Mouse (Mus musculus) left cerebral cortex, adult 8-10 months (tissue): ENCODE measurements at regions not wholly inside any gene's neighbourhood (a gene's known extent, or its start where the extent isn't known, plus 50 kb on each side); places are given as distances from the start of the nearest gene placed in this dataset.

Experiments used
- DNase-seq, 2 experiments: peaks; one replicate each; pipeline ENCODE4 v3.0.0; 2022; ENCODE audit warnings: low spot score in 2 of 2

GRCm38 (mm10) chr15:87089827-87090226, 454.3 kb upstream of the Fam19a5 start:
- DNase-seq, result no peak

DNA sequence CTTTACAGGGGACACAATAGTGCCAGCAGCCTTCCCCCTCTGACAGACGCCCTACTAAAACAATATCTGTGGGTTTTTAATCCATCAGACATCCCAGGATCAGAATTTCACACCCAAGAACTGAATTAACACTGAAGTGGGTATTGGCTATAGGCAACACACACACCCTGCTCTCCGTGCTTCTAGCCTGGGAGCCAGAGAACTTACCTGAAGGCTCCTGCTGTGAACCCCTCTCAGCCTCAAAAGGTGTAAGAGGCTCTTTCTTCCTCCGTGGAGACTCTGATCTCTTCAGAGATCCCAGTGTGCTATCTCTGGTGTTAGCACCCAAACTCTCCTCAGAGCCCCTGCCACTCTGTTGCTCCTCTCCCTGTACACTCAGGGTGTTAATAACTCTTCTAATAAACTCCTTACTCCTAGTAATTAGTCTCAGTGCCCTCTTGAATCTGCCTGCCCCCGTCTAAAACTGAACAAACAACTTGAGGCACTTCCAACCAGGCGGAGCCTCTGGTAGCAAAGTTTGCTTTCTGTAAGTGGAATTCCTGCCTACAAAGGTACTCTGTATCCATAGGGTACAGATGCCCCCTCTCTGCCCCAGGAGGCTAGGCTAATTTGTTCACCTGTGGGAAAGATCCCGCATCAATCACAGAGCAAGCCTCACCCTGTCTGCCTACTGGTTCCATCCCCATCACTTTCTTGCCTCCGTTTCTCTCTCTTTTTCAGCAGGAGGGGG, 452.9 kb upstream of the Fam19a5 start:
- DNase-seq, result no peak

GRCm38 (mm10) chr15:87097206-87097605, 446.9 kb upstream of the Fam19a5 start:
- no peak for DNase-seq

- no peak for DNase-seq
Observed at GRCm38 (mm10) chr15:87101146-87101545, 443.0 kb upstream of the Fam19a5 start.

DNA sequence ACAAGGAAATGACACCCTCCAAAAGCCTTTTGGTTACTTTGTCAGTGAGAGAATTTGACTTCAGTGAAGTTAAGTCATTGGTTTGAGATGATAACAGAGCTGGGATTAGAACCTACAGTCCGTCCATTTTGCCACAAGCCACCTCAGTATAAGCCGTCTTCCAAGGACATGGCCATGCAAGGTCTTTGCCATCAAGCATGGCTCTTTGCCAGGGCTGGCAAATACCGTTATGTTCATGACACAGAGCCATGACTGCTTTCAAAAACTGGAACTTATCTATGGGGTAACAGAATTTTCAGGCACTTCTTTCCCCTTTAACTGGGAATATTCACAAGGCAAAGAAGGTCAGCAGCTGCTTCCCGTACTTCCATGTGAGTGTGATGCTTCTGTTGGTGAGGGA, 441.9 kb upstream of the Fam19a5 start:
- DNase-seq, result no peak

- no peak for DNase-seq
Observed at GRCm38 (mm10) chr15:87105951-87106350, 438.1 kb upstream of the Fam19a5 start.

GRCm38 (mm10) chr15:87107701-87108100, 436.4 kb upstream of the Fam19a5 start:
- DNase-seq, result no peak

GRCm38 (mm10) chr15:87108411-87108810, 435.7 kb upstream of the Fam19a5 start:
- no peak for DNase-seq

DNA sequence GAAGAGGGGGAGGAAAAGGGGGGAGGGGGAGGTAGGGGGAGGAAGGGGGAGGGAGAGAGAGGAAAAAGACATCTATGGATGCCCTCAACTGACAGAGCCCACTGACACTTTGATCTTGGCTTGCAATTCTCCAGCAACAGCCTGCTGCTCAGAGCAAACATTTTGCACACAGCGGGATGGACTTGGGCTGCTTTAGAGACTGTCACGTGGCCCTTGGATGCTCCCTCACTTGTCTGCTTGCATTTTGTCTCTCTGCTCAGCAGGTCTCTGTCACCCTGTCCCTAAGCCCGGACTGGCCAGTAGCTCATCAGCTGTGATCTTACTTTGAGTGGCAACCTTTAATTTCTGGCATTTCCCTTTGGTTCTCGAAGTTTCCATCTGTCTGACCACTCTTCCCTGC, 421.4 kb upstream of the Fam19a5 start:
- no peak for DNase-seq

DNA sequence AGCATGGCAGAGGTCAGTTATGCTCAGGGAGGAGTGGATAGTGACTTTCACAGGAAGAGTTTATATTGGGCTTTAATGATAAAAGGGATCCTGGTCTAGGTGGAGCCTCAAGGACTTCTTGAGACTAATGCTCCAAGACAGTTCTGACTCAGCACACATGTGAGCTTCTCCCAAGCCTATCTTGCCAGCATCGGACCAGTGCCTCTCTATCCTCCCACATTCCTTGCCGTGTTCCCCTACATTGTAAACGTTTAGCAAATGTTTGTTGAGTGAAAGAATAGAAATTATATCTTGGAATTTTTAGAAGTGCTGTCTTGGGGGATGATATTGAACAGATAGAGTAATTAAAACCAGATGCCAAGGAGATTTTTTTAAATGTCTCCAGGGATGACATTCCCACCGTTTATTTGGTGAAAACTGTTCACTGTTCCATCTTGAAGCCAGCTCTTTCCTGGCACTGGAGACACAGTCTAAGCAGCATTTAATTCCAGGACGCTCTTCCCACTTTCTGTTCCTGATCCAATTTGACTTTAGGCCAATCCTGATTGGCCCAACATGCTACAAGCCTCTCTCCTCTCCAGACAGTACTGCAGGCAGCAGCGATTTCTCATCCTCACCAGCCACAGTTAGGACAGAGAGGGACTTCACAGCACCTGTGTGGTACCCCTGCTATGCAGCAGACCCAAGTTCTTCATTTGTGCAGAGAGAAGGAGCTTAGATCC, 418.5 kb upstream of the Fam19a5 start:
- DNase-seq, result no peak

DNA sequence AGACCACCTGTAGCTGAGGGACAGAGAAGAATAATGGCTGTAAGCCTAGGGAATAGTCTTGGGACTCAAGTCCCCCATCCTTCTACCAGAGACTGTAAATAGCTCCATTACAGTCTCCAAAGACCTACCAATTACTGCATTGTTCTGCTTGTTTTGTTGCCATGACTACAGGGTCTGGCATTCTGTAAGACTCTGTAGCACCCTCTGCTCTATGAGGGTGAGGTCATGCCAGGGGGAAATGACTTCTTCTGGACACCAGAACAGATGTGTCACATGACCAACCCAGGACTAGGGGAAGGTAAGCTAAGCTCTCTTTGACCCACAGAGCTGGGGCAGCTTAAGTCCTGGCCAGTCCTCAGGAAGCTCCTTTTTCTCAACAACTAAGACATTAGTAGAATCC, 405.2 kb upstream of the Fam19a5 start:
- no peak for DNase-seq

- no peak for DNase-seq
Observed at GRCm38 (mm10) chr15:87169136-87169535, 375.0 kb upstream of the Fam19a5 start.

DNA sequence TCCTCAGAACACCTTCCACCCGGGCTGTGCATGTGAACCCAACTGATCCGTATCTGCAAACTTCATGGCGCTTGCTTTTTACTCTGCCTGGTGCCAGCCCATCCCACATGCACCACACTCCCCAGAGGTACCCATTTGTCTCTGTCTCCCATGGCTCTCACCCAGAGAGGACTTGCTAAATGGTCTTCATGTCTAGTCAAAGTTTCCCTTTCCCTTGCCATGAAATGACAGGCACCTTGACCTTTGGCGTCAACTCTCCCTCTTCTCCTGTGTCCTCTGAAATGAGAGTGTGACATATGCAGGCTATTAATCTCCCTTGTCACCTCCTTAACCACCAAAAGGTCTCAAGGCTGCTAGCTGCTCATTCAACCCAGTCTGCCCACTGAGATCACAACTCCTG, 373.2 kb upstream of the Fam19a5 start:
- no peak for DNase-seq

DNA sequence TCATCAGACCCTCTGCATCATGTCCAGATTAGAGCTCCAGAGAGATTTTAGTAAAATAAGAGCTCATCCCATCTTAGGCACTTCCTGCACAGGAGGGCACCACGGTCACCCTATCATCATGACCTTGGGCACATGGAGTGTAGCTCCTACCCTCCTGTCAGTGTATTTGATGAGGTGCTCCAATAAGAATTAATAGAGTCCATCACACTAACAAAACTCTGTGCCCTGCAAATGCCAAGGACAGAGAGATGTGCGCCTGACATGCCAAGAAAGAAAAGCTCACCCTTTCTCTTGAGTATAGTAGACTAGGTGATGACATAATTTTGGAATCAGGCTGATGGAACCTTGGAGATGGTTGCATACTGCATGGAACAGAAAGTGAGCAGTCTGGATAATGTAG, 371.0 kb upstream of the Fam19a5 start:
- no peak for DNase-seq

DNA sequence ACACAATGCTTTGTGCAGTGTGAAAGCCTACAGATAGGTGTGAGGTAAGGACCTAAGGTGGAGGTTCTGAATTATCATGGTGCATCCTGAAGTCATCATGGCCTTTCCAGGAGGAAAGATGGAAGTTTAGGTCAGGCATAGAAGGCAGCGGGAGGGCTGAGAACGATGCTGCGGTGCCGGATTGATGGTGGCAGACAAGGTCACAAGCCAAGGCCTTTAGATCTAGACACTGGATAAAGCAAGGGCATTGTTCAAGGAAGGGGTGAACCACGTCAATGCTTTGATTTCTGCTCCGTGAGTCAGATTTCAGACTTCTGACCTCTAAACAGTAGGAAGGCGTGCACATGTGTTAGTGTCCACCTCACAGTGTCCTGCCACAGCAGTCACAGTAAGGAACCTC, 365.5 kb upstream of the Fam19a5 start:
- DNase-seq, result no peak

GRCm38 (mm10) chr15:87180836-87181235, 363.3 kb upstream of the Fam19a5 start:
- DNase-seq, result no peak

GRCm38 (mm10) chr15:87184248-87184647, 359.9 kb upstream of the Fam19a5 start:
- no peak for DNase-seq

DNA sequence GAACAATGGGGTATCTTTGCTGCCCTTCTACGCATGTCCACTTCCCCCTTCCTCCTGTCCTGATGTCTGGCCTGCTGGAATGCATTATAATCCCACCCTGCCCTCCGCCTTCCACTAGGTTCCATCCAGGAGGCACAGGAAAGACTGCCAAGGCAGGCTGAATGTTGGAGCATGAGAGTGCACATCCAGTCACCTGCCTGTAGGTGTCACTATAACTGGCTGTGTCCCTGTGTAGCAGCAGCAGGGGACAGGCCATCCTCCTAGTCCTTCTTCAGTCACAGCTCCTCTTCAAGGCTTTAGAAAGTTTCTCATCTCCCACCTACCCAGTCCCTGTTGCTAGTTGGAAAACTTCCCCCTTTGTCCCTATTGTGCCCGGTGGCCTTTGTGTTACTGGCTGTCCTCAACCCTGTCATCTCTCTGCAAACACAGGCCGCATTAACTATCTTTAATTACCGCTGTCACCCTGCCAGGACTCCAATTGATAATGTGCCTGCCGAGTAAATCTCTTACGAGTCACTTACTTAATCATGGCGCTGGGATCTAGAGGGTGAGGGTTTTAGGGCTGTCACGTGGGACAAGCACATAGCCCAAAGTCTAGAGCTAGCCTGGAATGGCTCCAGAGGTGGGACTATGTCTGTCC, 355.2 kb upstream of the Fam19a5 start:
- no peak for DNase-seq

- DNase-seq, result no peak
Observed at GRCm38 (mm10) chr15:87191901-87192300, 352.2 kb upstream of the Fam19a5 start.

GRCm38 (mm10) chr15:87196306-87196893, 347.7 kb upstream of the Fam19a5 start:
- DNase-seq, result no peak

GRCm38 (mm10) chr15:87199641-87200040, 344.5 kb upstream of the Fam19a5 start:
- DNase-seq, result no peak
